Mouse (Mus musculus): ENCODE measurements around the gene Gm20388.

GRCm38 (mm10) chr8:120336087-120336380 is 425.4 kb downstream of the Gm20388 start:
- TF ChIP-seq CTCF (IDR thresholded peaks at IDR 0.05; ENCODE audit: low read depth, low read length) = no peak
- TF ChIP-seq GATA1 (IDR thresholded peaks at IDR 0.05; ENCODE audit: borderline replicate concordance, low read length) = no peak

Measured in G1E (cell line).